Mouse (Mus musculus) myocyte (in vitro differentiated cells): ENCODE results near the gene Vwa5b1. TPM values are rescaled to one million over a fixed set of nuclear protein-coding genes. Genes with fewer than 3 reads are reported as not detected.

ENCODE experiments used
- H3K27me3 ChIP-seq: one replicate; pipeline ENCODE4 v1.6.1; 2011; ENCODE audit not compliant: control insufficient read depth, insufficient read depth, insufficient read length
- H3K36me3 ChIP-seq: one replicate; pipeline ENCODE4 v1.6.1; 2011; ENCODE audit not compliant: control insufficient read depth, insufficient read depth
- H3K4me2 ChIP-seq: one replicate; pipeline ENCODE4 v1.6.1; 2011; ENCODE audit warnings: low read depth, control low read depth
- H3K4me3 ChIP-seq: one replicate; pipeline ENCODE4 v1.5.1; 2011; ENCODE audit warnings: mild to moderate bottlenecking, control low read depth, moderate library complexity
- H3K79me2 ChIP-seq: one replicate; pipeline ENCODE4 v1.6.1; 2011; ENCODE audit not compliant: control insufficient read depth, insufficient read depth
- H3ac ChIP-seq: one replicate; pipeline ENCODE4 v1.6.1; 2011; ENCODE audit not compliant: control insufficient read depth, insufficient read length
- CEBPB ChIP-seq: IDR thresholded peaks from 2 replicates; pipeline ENCODE4 v1.6.1; 2011; ENCODE audit warnings: mild to moderate bottlenecking, moderate library complexity; ENCODE audit not compliant: poor library complexity, insufficient read depth, severe bottlenecking
- E2F4 ChIP-seq: IDR thresholded peaks from one replicate; pipeline ENCODE4 v1.6.1; 2011; ENCODE audit warnings: mild to moderate bottlenecking, control low read depth, moderate library complexity; ENCODE audit not compliant: insufficient read depth
- MAX ChIP-seq: IDR thresholded peaks from one replicate; pipeline ENCODE4 v1.6.1; 2011; ENCODE audit warnings: low read depth, mild to moderate bottlenecking, control low read depth
- MYOD1 ChIP-seq, 3 experiments: IDR thresholded peaks; one replicate each; pipeline ENCODE4 v1.6.1; 2011; ENCODE audit warnings: control low read depth in 2 of 3, low read depth in 2 of 3, mild to moderate bottlenecking in 2 of 3, moderate library complexity in 1 of 3; ENCODE audit not compliant: insufficient read length in 2 of 3, control insufficient read depth in 1 of 3
- MYOG ChIP-seq, 3 experiments: IDR thresholded peaks; one replicate each; pipeline ENCODE4 v1.6.1; 2011; ENCODE audit warnings: control low read depth in 2 of 3, low read depth in 2 of 3, mild to moderate bottlenecking in 2 of 3; ENCODE audit not compliant: insufficient read length in 2 of 3, control insufficient read depth in 1 of 3, insufficient read depth in 1 of 3
- POLR2A ChIP-seq: IDR thresholded peaks from one replicate; pipeline ENCODE4 v1.6.1; 2011; ENCODE audit warnings: low read depth, mild to moderate bottlenecking, control low read depth, moderate library complexity; ENCODE audit not compliant: insufficient read length
- POLR2AphosphoS2 ChIP-seq: IDR thresholded peaks from one replicate; pipeline ENCODE4 v1.6.1; 2011; ENCODE audit warnings: low read depth, control low read depth; ENCODE audit not compliant: insufficient read length
- REST ChIP-seq: IDR thresholded peaks from one replicate; pipeline ENCODE4 v1.6.1; 2011; ENCODE audit warnings: mild to moderate bottlenecking, control low read depth, moderate library complexity; ENCODE audit not compliant: insufficient read depth, insufficient read length
- SRF ChIP-seq: IDR thresholded peaks from one replicate; pipeline ENCODE4 v1.6.1; 2011; ENCODE audit warnings: low read depth; ENCODE audit not compliant: control insufficient read depth, insufficient read length
- TCF12 ChIP-seq: IDR thresholded peaks from one replicate; pipeline ENCODE4 v1.6.1; 2011; ENCODE audit warnings: mild to moderate bottlenecking, control low read depth; ENCODE audit not compliant: poor library complexity, insufficient read depth, severe bottlenecking
- TCF3 ChIP-seq: IDR thresholded peaks from one replicate; pipeline ENCODE4 v1.6.1; 2011; ENCODE audit warnings: low read depth, control low read depth; ENCODE audit not compliant: insufficient read length
- USF1 ChIP-seq: IDR thresholded peaks from one replicate; pipeline ENCODE4 v1.6.1; 2011; ENCODE audit warnings: low read depth, mild to moderate bottlenecking, control low read depth, moderate library complexity
- polyA plus RNA-seq: library from polyadenylated mRNA; unstranded; fragments of >200 nt; fragmentation: generic; extraction: Trizol; gene quantifications from one replicate; pipeline ENCODE4 v1.2.1, GENCODE M21; 2012; ENCODE audit warnings: missing spikeins

Vwa5b1 gene
- polyA plus RNA-seq, 1 experiment: not detected

DNA sequence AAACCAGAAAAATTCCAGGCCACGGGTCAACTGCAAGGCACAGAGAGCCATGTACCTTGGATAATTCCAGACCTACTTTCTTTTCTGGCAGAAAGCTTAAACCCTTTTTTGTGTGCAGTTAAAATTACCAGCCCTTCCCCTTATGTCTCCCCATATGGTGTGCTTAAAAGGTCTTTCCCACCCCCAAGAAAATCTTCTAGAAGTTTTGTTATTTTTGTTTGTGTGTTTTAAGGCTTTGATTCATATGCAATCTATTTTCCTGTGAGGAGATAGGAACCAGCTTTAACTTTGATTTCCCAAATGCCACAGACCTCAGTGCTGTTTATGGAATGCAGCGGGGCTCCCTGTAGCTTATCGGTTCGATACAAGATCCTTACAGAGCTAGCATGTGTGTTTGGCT is 53.2 kb downstream of the Vwa5b1 start:
- TF ChIP-seq CEBPB (no peak), MYOD1 (IDR thresholded peaks at IDR 0.05; ENCODE audit: control insufficient read depth in 1 of 3, insufficient read length in 2 of 3, low read depth in 2 of 3) (no peak), REST (no peak), POLR2AphosphoS2 (no peak), E2F4 (no peak), POLR2A (no peak), MAX (no peak), USF1 (no peak), SRF (no peak), TCF12 (no peak), MYOG (IDR thresholded peaks at IDR 0.05; ENCODE audit: control insufficient read depth in 1 of 3, insufficient read depth in 1 of 3, insufficient read length in 2 of 3, low read depth in 2 of 3) (no peak), TCF3 (no peak)

DNA sequence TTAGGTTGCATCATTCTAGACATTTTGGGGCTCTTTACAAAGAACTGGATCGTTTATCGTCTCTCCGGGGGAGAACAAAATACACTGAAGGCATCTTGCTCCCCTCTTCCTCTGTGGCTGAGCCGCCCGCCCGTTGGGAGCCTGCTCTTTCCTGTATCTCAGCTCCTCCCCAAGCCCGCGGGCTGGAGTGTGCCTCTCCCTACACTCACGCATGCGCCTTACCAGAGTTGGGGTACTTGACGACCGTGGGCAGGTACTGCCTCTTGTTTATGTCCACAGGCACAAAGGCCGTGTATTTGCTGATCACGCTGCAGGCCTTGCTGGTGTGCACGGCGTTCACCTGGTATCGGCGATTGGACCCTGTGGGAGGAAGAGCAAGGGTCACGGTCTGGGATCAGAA is 57.3 kb downstream of the Vwa5b1 start:
- H3ac ChIP-seq: no peak overlapping the region
- H3K4me3 ChIP-seq: no peak overlapping the region
- H3K36me3 ChIP-seq: no peaks in the 10 kb centered on the region
- peaks cover 6% of the 10 kb centered on the region for H3K27me3 ChIP-seq
- TF ChIP-seq POLR2AphosphoS2: no peak
- TF ChIP-seq MYOG (IDR thresholded peaks at IDR 0.05; ENCODE audit: control insufficient read depth in 1 of 3, insufficient read depth in 1 of 3, insufficient read length in 2 of 3, low read depth in 2 of 3): no peak
- no peak for TF ChIP-seq MYOD1 (IDR thresholded peaks at IDR 0.05; ENCODE audit: control insufficient read depth in 1 of 3, insufficient read length in 2 of 3, low read depth in 2 of 3)
- no peak for TF ChIP-seq TCF12
- no peak for TF ChIP-seq MAX
- TF ChIP-seq REST: no peak
- TF ChIP-seq POLR2A: no peak
- TF ChIP-seq E2F4: no peak
- no peak for TF ChIP-seq TCF3
- no peak for TF ChIP-seq CEBPB
- no peak for TF ChIP-seq SRF
- no peak for TF ChIP-seq USF1
- H3K4me2 ChIP-seq: no peak overlapping the region
- no peaks in the 10 kb centered on the region for H3K79me2 ChIP-seq

More for the DNA sequence above, 53.2 kb downstream of the Vwa5b1 start:
- Histone ChIP-seq H3K4me2 (no peak overlapping the region), H3K79me2 (no peaks in the 10 kb centered on the region), H3ac (no peak overlapping the region), H3K27me3 (peaks cover 14% of the 10 kb centered on the region), H3K36me3 (no peaks in the 10 kb centered on the region), H3K4me3 (no peak overlapping the region)

DNA sequence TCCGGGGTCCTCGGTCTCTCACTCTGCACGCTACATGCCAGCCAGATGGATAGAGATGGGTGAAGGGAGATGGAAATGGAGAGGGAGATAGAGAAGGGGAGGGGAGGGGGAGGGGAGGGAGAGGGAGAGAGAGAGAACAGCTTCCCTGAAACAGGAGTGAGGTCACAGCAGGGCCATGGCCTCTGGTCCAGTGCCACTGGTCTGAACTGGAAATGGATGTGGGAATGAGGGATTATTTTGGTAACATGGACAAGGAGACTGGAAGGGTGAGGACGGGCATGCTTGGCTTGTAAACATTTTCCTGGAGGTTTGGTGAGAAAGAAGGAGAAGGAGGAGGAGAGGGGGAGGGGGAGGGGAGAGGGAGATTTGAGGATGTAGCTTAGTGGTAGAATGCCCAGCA is 59.0 kb downstream of the Vwa5b1 start:
- no peak for TF ChIP-seq SRF
- no peak for TF ChIP-seq MYOG (IDR thresholded peaks at IDR 0.05; ENCODE audit: control insufficient read depth in 1 of 3, insufficient read depth in 1 of 3, insufficient read length in 2 of 3, low read depth in 2 of 3)
- TF ChIP-seq USF1: no peak
- TF ChIP-seq TCF3: no peak
- no peak for TF ChIP-seq MYOD1 (IDR thresholded peaks at IDR 0.05; ENCODE audit: control insufficient read depth in 1 of 3, insufficient read length in 2 of 3, low read depth in 2 of 3)
- no peak for TF ChIP-seq CEBPB
- TF ChIP-seq MAX: no peak
- TF ChIP-seq POLR2AphosphoS2: no peak
- no peak for TF ChIP-seq TCF12
- TF ChIP-seq REST: no peak
- no peak for TF ChIP-seq E2F4
- H3ac ChIP-seq: no peak overlapping the region
- no peaks in the 10 kb centered on the region for H3K79me2 ChIP-seq

DNA sequence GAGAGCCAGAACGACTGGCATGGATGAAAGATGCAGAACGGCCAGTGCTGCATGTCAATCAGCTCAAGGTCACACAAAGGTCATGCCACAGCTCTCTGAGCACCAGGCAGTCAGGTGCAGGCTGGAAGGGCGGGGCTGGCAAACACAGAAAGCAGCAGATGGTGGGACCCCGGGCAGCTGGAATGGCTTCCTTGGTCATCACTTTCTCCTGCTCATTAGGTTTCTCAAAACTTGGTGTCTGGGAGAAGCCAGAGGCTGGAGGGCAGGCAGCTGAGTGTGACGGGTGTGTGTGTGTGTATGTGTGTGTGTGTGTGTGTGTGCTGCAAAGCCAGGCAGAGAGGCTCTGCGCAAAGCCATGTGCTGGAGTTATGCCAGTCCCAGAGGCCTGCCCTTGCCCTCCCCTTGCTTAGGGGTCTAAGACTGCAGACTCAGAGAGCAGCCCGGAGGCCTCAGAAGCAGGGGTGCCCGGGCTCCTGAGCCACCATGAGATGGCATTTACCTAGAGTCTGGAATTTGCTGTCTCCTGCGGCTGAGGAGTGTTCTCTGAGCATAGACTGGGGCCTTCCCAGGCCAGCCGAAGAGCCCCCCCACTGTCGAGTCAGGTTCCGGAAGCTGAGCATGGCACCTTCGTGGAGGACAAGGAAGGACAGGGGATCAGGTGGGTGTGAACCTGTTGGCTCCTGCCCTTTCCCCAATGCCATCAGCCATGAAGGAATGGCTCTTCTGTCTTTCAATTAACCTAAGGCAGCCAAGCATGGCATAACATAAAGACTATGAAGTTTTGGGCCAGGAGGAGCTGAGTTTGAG is 60.7 kb downstream of the Vwa5b1 start:
- H3K4me3 ChIP-seq: no peak overlapping the region
- no peaks in the 10 kb centered on the region for H3K79me2 ChIP-seq
- H3K4me2 ChIP-seq: no peak overlapping the region
- H3ac ChIP-seq: no peak overlapping the region
- H3K36me3 ChIP-seq: no peaks in the 10 kb centered on the region
- peaks cover 24% of the 10 kb centered on the region for H3K27me3 ChIP-seq
- TF ChIP-seq CEBPB (no peak), USF1 (no peak), MYOG (IDR thresholded peaks at IDR 0.05; ENCODE audit: control insufficient read depth in 1 of 3, insufficient read depth in 1 of 3, insufficient read length in 2 of 3, low read depth in 2 of 3) (no peak), POLR2AphosphoS2 (no peak)

More for the DNA sequence above, 59.0 kb downstream of the Vwa5b1 start:
- no peak overlapping the region for H3K4me3 ChIP-seq
- no peaks in the 10 kb centered on the region for H3K36me3 ChIP-seq
- no peak overlapping the region for H3K4me2 ChIP-seq
- peaks cover 16% of the 10 kb centered on the region for H3K27me3 ChIP-seq
